Mouse (Mus musculus): Measurements from ENCODE around the gene Aldh3b1.

Gene Aldh3b1

DNA sequence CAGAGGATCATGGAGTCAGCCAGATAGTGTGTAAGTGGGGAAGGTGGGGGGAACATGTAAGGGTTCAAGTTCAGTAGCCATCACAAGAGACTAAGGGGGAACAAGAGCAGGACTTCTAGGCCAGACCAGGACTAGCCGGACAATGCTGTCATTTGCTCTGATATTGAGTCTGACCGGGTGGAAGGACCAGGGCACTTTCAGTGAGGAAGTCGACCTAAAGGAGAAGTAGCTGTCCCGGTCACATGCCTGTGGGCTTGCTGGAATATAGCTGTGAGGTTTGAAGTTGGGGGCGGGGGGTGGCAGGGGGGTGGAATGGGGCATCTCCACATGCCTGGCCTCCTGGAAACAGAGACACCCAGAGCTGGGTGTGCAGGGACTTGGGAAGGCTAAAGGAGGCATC, 15.1 kb downstream of the Aldh3b1 start:
- CTCF ChIA-PET, result no interaction called here

DNA sequence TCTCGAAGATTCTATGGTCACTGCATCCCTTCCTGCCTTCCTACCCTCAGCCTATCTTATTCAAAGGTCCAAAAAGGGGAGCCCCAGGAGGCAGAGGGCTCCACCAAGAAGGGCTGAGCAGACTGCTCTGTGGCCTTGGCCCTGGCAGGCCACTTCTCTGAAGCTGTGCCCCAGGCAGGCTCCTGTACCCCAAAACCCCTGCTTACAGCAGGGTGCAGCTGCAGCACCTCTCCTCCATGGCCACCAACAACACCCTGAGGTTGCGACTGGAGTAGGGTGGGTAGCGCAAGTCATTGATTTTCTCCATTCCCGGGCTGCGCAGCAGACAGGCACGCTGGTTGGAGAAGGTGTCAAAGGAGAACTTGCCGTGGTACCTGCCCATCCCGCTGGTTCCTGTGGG, 15.9 kb downstream of the Aldh3b1 start:
- CTCF ChIA-PET, result interaction anchor here (1.5 kb wide), 1 partner anchor 23 kb away, joined by 3 read pairs; no protein-coding TSS in a partner anchor

DNA sequence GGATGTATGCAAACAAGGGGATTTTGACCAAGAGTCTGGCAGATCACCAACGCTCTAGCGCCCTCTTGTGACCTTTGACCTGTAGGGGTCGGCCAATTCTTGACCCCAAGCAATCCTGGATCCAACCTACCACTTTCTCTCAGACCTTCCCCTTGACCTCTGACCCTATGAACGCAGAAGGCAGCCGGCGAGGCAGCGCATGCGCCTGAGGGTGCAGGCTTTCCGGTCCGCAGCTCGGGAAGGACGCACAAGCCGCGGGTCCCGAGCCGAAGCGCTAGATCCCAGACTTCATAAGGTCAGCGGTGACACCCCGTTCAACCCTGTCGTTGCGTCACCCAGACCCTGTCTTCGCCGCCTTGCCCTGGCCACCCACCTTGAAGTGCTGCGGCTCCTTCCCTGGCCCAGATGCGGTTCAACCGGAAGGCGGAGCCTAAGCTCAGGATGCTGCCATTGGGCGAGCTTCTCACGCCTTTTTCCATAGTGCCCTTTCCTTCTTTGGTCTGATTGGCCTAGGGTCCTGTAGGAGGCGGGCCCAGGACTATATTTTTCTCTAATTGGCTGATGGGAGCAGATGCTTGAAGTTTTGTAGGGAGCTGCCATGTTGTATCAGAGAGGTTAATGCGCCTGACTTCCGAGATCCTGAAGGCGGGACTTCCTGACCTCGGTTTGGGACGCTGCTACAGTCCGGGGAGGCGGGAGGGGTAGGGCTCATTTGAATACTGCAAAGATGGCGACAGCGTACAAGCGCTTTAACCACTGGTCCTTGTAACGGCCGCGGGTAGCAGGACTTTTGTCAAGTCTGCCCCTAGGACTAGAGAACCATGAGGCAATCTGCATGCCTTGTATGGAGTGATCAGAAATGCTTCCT, 17.0 kb downstream of the Aldh3b1 start, which contains the start of gene Ndufs8:
Ndufs8 (minus strand) TSS at position 438 of the 868 bp plus-strand sequence.
- CTCF ChIA-PET, result interaction anchor here (1.5 kb wide), 1 partner anchor 24 kb away, joined by 3 read pairs; no protein-coding TSS in a partner anchor

DNA sequence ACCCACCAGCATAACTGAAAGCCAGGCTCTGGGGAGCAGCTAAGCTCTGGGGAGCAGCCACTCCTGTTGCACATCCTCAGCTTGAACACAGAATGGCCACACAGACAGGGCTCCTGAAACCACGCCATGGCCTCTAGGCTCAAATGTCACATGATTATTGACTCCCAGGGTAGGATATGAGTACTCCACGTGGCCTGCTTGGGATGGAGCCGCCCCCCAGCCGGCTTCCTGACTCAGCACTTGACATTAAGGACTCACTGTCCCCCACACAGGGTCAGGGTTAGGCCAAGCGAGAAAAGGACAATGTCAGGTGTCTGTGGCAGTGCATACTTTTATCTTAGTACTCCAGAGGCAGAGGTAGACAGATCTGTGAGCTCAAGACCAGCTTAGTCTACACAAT, 19.4 kb downstream of the Aldh3b1 start:
- CTCF ChIA-PET, result no interaction called here

DNA sequence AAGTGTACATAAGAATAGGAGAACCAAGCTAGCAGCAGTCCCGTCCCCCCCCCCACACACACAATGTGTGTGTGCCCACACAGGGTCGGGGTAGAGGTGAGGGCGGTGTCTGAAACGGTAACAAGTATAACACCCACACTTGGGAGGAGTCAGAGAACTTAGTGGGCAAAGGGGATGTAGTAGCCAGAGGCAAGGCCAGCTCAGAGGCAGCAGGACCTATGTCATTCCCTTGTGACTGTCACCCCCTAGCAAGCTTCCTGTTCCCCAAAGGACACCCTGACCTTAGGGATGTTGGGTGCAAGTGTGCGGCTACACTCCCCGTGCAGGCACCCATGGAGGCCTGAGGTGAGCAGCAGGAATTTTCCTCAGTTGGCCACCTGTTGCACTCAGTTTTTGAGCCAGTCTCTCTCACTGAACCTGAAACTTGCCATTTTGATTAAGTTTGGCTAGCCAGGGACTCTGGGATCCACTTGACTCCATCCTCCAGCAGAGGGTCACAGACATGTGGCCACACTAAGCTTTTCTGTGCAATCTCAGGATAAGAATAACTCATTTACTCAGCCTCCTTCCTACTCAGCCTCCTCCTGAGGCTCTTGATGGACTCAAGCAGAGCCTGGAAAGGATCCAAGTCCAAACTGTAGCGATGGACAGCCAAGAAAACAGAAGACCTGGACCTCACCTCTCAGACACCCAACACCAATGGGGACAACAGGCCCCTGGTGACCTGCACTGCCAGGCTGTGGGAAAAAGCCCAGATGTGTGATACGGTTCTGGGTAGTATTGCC, 21.5 kb downstream of the Aldh3b1 start:
- CTCF ChIA-PET, result no interaction called here

DNA sequence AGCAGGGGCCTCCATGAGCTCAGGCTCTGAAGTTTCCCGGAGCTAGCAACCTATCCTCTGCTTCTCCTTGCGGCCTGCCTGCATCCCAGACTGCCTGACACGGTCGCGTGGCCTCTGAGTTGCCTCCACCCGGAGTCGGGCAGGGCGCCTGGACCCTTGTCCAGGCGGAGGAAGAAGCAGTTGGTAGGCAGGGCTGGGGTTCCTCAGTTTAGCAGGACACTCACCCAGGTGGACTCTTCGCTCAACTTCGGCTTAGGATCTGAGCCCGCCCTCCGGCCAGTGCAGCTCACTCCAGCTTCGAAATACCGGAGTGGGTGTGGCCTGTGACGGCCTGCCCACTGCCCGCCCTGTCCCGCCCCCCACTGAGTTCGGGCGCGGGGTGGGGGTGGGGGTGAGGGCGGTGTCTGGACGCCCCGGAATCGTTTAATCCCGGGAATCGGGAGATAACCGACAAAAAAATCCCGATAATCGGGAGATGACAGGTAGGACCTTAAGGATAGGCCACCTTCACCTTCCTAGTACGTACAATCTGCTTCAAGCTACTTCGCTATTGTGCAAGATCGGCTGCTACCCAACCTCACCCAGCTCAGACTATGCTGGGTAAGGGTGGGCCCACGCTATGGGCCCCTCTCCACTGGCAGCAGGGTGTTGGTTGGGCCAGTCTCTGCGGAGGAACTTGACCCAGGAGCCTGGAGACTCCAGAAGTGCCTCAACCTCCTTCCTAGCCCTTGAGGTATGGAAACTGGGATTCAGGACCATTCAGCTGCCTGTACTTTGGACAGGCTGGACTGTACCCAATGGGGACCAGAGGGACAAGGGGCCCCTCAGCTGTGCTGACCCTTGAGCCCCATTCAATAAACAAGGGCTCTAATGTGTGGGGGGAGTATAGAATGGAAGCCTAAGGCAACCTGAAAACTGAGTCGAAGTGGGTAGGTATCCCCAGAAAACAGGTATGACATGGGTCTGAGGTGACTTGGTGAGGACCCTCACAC, 22.5 kb downstream of the Aldh3b1 start, which contains the start of gene Tcirg1:
Tcirg1 (minus strand) TSS at position 339 of the 992 bp plus-strand sequence.
- CTCF ChIA-PET, result no interaction called here

DNA sequence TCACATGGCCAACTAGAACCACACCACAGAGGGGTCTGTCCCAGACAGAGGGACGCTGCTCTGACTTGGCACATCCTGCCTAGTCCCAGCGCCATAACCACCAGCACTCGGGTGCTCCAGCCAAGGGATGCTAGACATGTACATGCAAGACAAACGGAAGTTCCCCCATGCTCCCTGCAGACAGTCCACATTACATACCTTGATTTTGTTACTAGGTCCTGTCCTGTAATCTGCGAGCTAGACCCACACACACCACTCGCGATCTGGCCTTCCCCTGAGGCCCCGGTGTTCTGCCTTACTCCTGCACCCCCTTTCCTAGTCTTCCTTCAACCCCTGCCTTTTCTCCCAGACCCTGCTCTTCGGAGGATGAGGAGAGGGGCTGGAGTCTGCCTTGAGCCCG, 23.3 kb downstream of the Aldh3b1 start:
- CTCF ChIA-PET, result no interaction called here

DNA sequence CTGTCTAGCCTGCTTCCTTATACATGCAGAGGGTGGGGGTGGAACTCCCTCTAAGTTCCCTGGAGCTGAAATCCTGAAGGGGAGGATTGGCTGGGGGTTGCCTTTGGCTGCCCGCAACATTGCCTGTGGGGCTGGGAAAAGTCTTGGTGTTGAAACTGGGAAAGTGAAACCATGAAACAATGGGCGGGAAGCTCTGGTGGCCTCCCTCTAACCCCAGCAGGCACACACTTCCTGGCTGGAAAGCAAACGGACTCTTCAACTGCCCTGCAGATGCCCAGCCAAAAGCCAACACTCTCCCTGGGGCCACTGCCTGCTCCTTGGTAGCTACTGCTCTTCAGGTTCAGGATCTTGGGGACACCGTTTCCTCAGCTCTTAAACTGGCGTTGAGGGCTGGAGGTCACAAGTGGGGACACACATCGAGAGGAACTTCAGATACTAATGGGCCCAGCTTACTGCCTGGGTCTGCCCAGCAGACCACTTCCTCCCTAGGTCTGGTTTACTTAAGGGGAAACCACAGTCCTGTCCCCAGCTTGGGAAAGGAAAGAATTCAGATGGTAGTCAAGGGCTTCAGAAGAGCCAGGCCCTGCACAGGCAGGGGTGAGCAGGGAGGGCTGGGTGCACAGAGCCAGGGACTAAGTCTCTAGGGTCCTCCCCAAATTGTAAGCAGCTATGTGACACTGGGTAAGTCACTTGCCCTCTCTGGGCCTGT, 24.2 kb downstream of the Aldh3b1 start:
- CTCF ChIA-PET, result interaction anchor here (0.6 kb wide), 1 partner anchor 47 kb away, joined by 4 read pairs; no protein-coding TSS in a partner anchor

DNA sequence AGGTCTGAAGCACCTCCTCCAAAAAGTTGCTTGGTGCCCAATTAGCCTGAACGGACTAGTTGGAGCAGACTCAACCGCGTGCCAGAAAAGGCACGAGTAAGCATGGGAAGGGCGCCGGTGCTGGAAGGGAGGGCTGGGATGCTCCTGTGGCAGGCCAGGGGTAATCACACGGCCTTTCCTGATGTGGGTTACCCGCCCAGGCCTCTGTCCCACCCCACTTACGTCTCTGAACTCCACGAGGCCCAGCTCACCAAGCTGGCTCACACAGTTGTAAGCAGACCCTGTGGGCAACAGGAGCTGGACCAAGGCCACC, 25.3 kb downstream of the Aldh3b1 start:
- CTCF ChIA-PET, result interaction anchor here (0.6 to 1.1 kb wide), 4 partner anchors 22 to 91 kb away, joined by 3 to 7 read pairs (median 4); no protein-coding TSS in a partner anchor

DNA sequence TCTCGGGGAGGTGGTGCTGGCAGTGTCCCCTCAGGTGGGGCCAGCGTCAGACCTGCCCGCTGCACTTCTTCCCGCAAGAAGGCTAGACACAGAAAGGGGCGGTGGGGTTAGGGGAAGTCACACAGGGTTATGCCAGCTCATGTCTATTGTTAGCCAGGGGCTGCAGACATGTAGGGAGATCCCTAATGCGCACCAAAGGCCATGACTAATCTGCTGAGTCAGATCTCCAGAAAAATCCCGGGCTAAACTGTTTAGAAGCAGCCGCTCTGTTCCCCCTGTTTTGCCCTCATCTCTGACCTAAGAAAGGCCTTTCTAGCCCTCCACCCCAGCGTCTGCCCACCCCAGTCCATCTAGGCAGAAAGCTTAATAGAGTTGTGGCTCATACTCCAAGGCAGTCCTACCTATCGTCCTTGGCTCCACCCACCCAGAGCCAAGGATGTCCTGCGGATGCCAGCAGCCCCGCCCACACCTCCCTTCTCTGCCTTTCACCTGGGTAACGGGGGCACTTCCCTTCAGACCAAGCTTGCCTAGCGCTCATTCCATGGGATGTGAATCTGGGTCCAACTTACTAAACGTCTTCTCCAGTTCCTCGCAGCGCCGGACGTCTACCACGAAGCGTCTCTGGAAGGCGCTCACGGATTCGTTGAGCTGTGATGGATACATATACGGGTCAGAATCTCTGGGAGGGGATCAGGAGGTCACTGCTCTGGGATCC, 25.8 kb downstream of the Aldh3b1 start:
- CTCF ChIA-PET, result interaction anchor here (0.6 to 1.1 kb wide), 2 partner anchors 23 to 77 kb away, joined by 3 to 4 read pairs; no protein-coding TSS in a partner anchor

DNA sequence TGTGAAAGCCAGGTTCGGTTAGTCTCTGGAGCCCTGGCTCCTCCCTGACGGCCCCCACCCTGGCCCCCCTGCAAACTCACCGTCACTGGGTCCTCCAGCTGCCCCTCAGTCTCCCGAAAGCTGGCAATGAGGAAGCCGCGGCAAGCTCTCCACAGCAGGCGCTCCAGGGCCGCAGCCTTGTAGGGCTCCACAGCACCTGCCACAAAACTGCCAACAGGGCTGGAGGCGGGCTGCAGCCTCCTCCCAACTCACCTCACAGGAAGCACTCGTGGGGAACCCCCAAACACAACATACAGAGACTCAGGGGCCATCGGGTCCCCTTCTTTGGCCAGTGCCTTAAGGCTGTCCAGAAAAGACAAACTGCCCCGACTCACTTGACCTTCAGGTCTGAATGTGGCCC, 26.6 kb downstream of the Aldh3b1 start:
- CTCF ChIA-PET, result interaction anchor here (0.5 kb wide), 1 partner anchor 139 kb away, joined by 3 read pairs; no protein-coding TSS in a partner anchor

DNA sequence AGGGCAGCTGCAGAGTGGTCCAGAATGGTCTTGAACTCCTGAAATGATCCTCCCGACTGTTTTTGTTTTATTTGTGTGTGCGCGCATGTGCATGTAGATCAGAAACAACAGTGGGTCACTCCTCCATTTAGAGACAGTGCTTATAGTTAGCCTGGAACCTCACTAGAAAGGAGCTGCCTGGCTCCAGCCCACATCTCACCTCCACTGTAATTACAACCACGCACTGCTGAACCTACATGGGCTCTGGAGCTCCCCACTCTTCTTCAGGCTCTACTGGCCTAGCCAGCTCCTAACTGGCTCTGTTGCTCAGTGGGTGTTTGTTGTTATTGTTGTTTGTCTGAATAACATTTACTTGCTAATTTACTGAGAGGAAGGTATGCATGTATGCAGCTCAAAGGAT, 30.0 kb downstream of the Aldh3b1 start:
- CTCF ChIA-PET, result no interaction called here

DNA sequence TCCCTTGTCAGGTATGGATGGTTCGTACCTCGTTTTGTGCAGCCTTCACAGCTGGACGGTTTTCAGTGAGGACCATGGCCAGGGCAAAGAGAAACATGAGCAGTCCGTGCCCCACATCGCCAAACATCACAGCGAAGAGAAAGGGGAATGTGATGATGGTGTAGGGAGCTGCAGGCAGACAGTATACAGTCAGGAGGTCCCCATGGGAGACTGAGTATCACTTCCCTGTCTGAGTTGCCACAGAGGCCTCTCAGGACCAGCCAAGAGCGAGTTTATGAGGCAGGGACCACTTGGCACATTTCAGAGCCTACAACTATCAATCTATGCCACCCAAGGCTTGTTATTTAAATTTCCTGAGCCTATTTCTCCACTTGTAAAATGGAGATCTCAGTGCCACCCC, 30.7 kb downstream of the Aldh3b1 start:
- CTCF ChIA-PET, result no interaction called here

DNA sequence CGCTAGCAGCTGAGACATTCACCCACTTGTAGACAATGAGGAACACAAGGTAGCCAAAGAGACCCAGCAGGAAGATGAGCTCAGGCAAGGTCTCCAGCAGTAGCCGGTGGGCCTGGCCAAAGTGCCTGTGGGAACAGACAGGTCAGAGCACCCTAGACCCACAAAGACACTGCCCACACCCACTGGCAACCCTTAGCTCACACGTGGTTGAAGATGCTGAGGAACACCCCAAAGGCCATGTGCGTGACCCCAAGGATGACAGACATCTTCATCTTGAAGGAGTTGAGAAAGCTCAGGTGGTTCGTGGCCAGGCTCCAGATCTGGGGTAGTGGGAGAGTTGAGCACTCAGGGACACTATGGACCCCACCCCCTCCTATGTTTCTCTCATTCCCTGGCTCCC, 32.1 kb downstream of the Aldh3b1 start:
- CTCF ChIA-PET, result no interaction called here

DNA sequence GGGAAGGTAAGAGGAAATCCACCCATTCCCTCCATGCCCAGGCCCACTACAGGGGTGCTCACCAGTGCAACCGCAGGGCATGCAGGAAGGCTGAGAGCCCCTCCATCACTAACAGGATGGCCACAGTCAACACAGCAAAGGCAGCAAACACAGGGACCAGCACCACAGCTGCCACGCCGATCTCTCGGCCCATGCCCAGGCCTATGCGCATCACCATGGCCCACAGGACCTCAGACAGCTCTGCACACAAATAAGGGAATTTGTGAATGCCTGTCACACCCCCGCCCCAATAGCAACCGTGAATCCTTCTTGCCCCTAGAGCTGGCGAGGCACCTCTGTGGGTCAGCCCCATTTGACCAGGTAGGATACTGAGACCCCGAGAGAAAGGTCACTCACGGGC, 33.4 kb downstream of the Aldh3b1 start:
- CTCF ChIA-PET, result no interaction called here

DNA sequence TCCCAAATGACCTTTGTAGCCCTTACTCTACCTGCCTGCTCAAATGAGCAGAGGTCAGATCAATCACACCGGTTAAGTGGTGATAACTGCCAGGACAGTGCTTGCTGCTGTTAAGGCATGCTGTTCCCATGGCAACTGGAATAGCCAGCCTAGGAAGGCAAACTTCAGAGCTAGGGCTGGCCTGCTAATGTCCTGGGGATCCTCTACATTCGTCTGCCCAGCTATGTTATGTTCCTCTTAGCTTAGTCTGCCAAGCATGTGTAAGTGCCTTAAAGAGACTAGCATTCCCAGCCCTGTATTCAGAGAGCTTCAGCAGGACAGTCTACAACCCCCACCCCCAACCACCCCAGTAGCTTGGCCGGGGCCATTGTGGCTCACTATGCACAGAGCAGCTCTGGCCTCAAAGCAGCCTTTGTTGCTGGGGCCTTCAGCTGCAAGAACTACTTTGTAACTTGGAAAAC, 34.4 kb downstream of the Aldh3b1 start:
- CTCF ChIA-PET, result no interaction called here

DNA sequence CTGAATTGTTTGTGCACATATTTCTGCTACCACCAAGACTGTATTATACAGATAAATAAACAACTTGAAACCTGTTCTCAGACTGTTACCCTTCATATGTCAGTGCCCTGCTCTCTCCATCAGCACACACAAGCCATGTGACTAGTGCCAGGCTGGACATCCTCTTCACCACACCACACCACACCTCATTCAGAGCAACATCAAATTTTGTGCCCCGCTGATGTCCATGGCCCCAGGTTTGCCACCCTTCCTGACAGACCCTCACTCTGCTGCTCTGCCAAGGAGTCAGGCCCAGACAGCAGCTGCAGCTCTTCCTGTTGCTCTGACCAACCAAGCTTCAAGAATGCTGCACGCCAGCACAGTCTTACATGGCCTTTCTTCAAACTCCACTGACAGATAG, 35.3 kb downstream of the Aldh3b1 start:
- CTCF ChIA-PET, result interaction anchor here (0.8 kb wide), 1 partner anchor 55 kb away, joined by 3 read pairs; no protein-coding TSS in a partner anchor

DNA sequence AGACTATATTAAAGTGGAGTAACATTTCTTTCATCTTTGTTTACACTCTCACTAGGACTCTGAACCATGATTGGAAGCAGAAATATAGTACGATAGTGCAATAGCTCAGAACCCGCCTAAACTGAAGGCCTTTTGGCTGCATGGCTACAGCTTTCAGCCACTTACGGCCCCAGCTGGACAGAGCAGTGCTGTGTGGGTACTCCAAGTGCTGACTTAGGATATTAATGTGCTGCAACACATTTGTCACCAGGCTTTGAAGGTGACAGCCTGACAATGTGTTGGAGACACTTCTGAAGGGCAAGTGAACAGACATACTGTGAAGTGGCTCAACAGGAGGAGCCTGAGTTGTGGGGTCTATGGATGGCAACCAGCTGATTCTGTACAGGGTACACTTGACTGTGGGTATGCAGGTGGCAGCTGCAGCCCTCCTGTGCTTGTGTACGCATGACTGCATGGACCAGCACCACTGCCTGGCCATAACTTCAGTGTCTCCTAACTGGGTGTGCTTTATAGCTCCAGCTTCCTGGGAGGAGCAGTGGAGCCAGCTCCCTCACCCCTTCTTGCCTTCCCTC, 36.0 kb downstream of the Aldh3b1 start:
- CTCF ChIA-PET, result interaction anchor here (0.8 kb wide), 1 partner anchor 56 kb away, joined by 3 read pairs; no protein-coding TSS in a partner anchor

DNA sequence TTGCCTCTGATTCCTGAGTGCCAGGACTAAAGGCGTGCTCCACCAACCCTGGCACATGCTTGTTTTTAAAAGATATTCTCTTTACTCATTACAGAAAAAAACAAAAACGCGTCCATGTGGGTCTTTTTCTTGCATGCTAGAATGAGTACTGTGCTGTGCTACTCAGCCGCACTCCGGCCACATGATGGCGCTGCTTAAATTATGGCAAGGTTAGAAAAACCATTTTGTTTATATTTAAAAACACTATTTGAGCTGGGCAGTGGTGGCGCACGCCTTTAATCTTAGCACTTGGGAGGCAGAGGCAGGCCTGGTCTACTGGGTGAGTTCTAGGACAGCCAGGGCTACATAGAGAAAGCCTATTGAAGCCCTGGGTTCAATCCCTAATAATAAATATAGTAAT, 39.4 kb downstream of the Aldh3b1 start:
- CTCF ChIA-PET, result interaction anchor here (0.6 to 2.2 kb wide), 3 partner anchors 88 to 366 kb away, joined by 3 to 11 read pairs (median 8); no protein-coding TSS in a partner anchor

Measured in spleen, embryonic (tissue).